17 mouse cellular contexts compared by ENCODE assay signal in genomic region chr6:32990061-32990633, GRCm38 (mm10).
A peak's percentile ranks its signal among the peaks of the same experiment; 100 is the strongest.
DNase-seq lines count a peak whose midpoint lies in the region; ATAC-seq and TF ChIP-seq lines count a peak whose summit lies in the region.
"Had no signal": no experiment of that assay in that cellular context is flagged by ENCODE, and none has a peak within 500 bp of the region (broad histone marks: within the 10 kb centered on the region; RNA-seq: fewer than 3 reads in every experiment).

No protein-coding gene starts in this region.

- H3K9ac ChIP-seq in heart, embryonic 12.5 days: no peak overlapping the region
- no peak overlapping the region for H3K9ac ChIP-seq in midbrain, postnatal 0 days (replicated peaks; ENCODE audit: low read length, poor library complexity, severe bottlenecking)
- H3K9ac ChIP-seq in midbrain, embryonic 11.5 days (ENCODE audit: low read length): no peak overlapping the region
- no peak overlapping the region for H3K9ac ChIP-seq in kidney, embryonic 15.5 days
- H3K9ac ChIP-seq: embryonic facial prominence, embryonic 13.5 days; forebrain, embryonic 13.5 days; liver, embryonic 15.5 days had no signal

- no peak overlapping the region for H3K4me3 ChIP-seq in heart, embryonic 12.5 days
- H3K4me3 ChIP-seq in midbrain, postnatal 0 days (ENCODE audit: low read depth, low read length): no peak overlapping the region
- no peak overlapping the region for H3K4me3 ChIP-seq in midbrain, embryonic 11.5 days (ENCODE audit: low read depth, low read length)
- no peak overlapping the region for H3K4me3 ChIP-seq in kidney, embryonic 15.5 days (replicated peaks)
- no peak overlapping the region for H3K4me3 ChIP-seq in left cerebral cortex, adult 2 months
- H3K4me3 ChIP-seq: embryonic facial prominence, embryonic 13.5 days; forebrain, embryonic 13.5 days; liver, embryonic 15.5 days had no signal

- no peaks in the 10 kb centered on the region for H3K27me3 ChIP-seq in heart, embryonic 12.5 days (replicated peaks)
- no peaks in the 10 kb centered on the region for H3K27me3 ChIP-seq in midbrain, postnatal 0 days (ENCODE audit: insufficient read depth, low read length)
- H3K27me3 ChIP-seq in midbrain, embryonic 11.5 days (ENCODE audit: control insufficient read depth, insufficient read depth, low read length): no peaks in the 10 kb centered on the region
- H3K27me3 ChIP-seq in kidney, embryonic 15.5 days: no peaks in the 10 kb centered on the region
- H3K27me3 ChIP-seq: embryonic facial prominence, embryonic 13.5 days; forebrain, embryonic 13.5 days; liver, embryonic 15.5 days had no signal

- TF ChIP-seq CTCF in midbrain, postnatal 0 days (IDR thresholded peaks at IDR 0.05): no peak
- no peak for TF ChIP-seq CTCF in left cerebral cortex, adult 2 months (IDR thresholded peaks at IDR 0.05)

- H3K4me1 ChIP-seq in heart, embryonic 12.5 days (replicated peaks): peaks cover 37% of the 10 kb centered on the region
- H3K4me1 ChIP-seq in midbrain, postnatal 0 days (ENCODE audit: insufficient read depth, low read length): peaks cover 4% of the 10 kb centered on the region; the same call in 1 of the 2 replicates
- 0 out of 2 replicates have a peak, but pooled peaks cover 4% of the 10 kb centered on the region for H3K4me1 ChIP-seq in midbrain, embryonic 11.5 days (ENCODE audit: control insufficient read depth, insufficient read depth, low read length)
- peaks cover 18% of the 10 kb centered on the region for H3K4me1 ChIP-seq in kidney, embryonic 15.5 days
- H3K4me1 ChIP-seq: forebrain, embryonic 13.5 days had no signal

- peak overlapping the region; percentile 16 for H3K4me2 ChIP-seq in heart, embryonic 12.5 days
- H3K4me2 ChIP-seq in midbrain, postnatal 0 days (ENCODE audit: low read depth, low read length, poor library complexity, severe bottlenecking): no peak overlapping the region
- H3K4me2 ChIP-seq in midbrain, embryonic 11.5 days: no peak overlapping the region
- H3K4me2 ChIP-seq in kidney, embryonic 15.5 days: 0 out of 2 replicates have a peak overlapping the region, but pooled peaks have one; percentile 23
- H3K4me2 ChIP-seq: embryonic facial prominence, embryonic 13.5 days; forebrain, embryonic 13.5 days; liver, embryonic 15.5 days had no signal

- H3K36me3 ChIP-seq in heart, embryonic 12.5 days: no peaks in the 10 kb centered on the region
- H3K36me3 ChIP-seq in midbrain, postnatal 0 days (ENCODE audit: insufficient read depth, low read length): no peaks in the 10 kb centered on the region
- no peaks in the 10 kb centered on the region for H3K36me3 ChIP-seq in midbrain, embryonic 11.5 days (ENCODE audit: control insufficient read depth, insufficient read depth, low read length)
- no peaks in the 10 kb centered on the region for H3K36me3 ChIP-seq in kidney, embryonic 15.5 days
- H3K36me3 ChIP-seq: embryonic facial prominence, embryonic 13.5 days; liver, embryonic 15.5 days had no signal

- no peak for ATAC-seq in heart, embryonic 12.5 days (ENCODE audit: insufficient number of reproducible peaks, low FRiP score)
- no peak for ATAC-seq in midbrain, postnatal 0 days (ENCODE audit: low FRiP score)
- no peak for ATAC-seq in midbrain, embryonic 11.5 days (ENCODE audit: low FRiP score)
- peak; percentile 64; the same call in 1 of the 2 replicates for ATAC-seq in kidney, embryonic 15.5 days (replicated peaks; ENCODE audit: low FRiP score)
- ATAC-seq: forebrain, embryonic 13.5 days; hindbrain, embryonic 16.5 days had no signal

- peak overlapping the region; percentile 41; the same call in 1 of the 2 replicates for H3K27ac ChIP-seq in heart, embryonic 12.5 days (ENCODE audit: poor library complexity, severe bottlenecking)
- H3K27ac ChIP-seq in midbrain, postnatal 0 days (ENCODE audit: low read depth, low read length): no peak overlapping the region
- no peak overlapping the region for H3K27ac ChIP-seq in midbrain, embryonic 11.5 days (ENCODE audit: low read depth, low read length)
- H3K27ac ChIP-seq in kidney, embryonic 15.5 days: 0 out of 2 replicates have a peak overlapping the region, but pooled peaks have one; percentile 13
- H3K27ac ChIP-seq in left cerebral cortex, adult 2 months: no peak overlapping the region
- H3K27ac ChIP-seq: embryonic facial prominence, embryonic 13.5 days; forebrain, embryonic 13.5 days; liver, embryonic 15.5 days; macrophage had no signal

- DNase-seq in heart, postnatal 14 days: no peak
- DNase-seq in midbrain, postnatal 0 days (ENCODE audit: low spot score): peak; percentile 19
- no peak for DNase-seq in midbrain, embryonic 11.5 days (ENCODE audit: low spot score, missing footprints)
- DNase-seq in left cerebral cortex, adult 2 months (ENCODE audit: extremely low spot score in 1 of 2, low spot score in 2 of 2): no peak
- DNase-seq in spleen, postnatal 14 days (ENCODE audit: low spot score in 2 of 2): no peak
- DNase-seq in urinary bladder, adult 18-20 months (ENCODE audit: low spot score in 2 of 2): no peak
- DNase-seq: cerebellum, postnatal 10 days; gastrocnemius, postnatal 14 days; layer of hippocampus, adult 9-11 months; left cerebral cortex, postnatal 4 days had no signal

- 38% methylated on average over 12 of the region's 12 CpGs for WGBS in heart, embryonic 12.5 days
- 69% methylated on average over 12 of the region's 12 CpGs for WGBS in midbrain, postnatal 0 days
- WGBS in midbrain, embryonic 11.5 days: 72% methylated on average over 12 of the region's 12 CpGs
- WGBS in kidney, embryonic 15.5 days: 26% methylated on average over 12 of the region's 12 CpGs

- intact Hi-C loops in heart, postnatal 14 days (cut with DNase I): no loop called here
- intact Hi-C loops in left cerebral cortex, adult 2 months (cut with DNase I): no loop called here

- no peaks in the 10 kb centered on the region for H3K9me3 ChIP-seq in heart, embryonic 12.5 days (replicated peaks)
- no peaks in the 10 kb centered on the region for H3K9me3 ChIP-seq in midbrain, postnatal 0 days (ENCODE audit: low read length)
- no peaks in the 10 kb centered on the region for H3K9me3 ChIP-seq in midbrain, embryonic 11.5 days (ENCODE audit: control insufficient read depth, low read length)
- H3K9me3 ChIP-seq in kidney, embryonic 15.5 days (replicated peaks): no peaks in the 10 kb centered on the region
- H3K9me3 ChIP-seq: embryonic facial prominence, embryonic 13.5 days; forebrain, embryonic 13.5 days; liver, embryonic 15.5 days had no signal

Comparison
In these comparisons a context has a peak if more than half of its experiments do, and no peak if none do; other contexts are left out.
1. H3K27ac ChIP-seq: peak in heart, embryonic 12.5 days (single experiment) and kidney, embryonic 15.5 days (single experiment); none in midbrain, postnatal 0 days (single experiment), midbrain, embryonic 11.5 days (single experiment) and left cerebral cortex, adult 2 months (single experiment).
2. H3K4me2 ChIP-seq: peak in heart, embryonic 12.5 days (single experiment) and kidney, embryonic 15.5 days (single experiment); none in midbrain, postnatal 0 days (single experiment) and midbrain, embryonic 11.5 days (single experiment).